Mouse (Mus musculus) MEL (cell line): ENCODE measurements around the gene Khnyn. TPM values are rescaled to one million over a fixed set of nuclear protein-coding genes. Genes with fewer than 3 reads are reported as not detected.

Experiments used
- DNase-seq: peaks from one replicate; pipeline ENCODE4 v3.0.0; 2011; ENCODE audit warnings: low read depth, low spot score
- H3K27ac ChIP-seq: 2 replicates; pipeline ENCODE4 v1.5.1; 2012; ENCODE audit warnings: low read depth, mild to moderate bottlenecking, control low read depth, low read length, moderate library complexity; ENCODE audit not compliant: control insufficient read depth
- H3K27me3 ChIP-seq, 2 experiments: fragments of 150-350 bp in 1 of 2; sonication (generic) in 1 of 2; 2 replicates each; pipeline ENCODE4 v1.6.1; 2012; ENCODE audit warnings: low read length in 2 of 2, mild to moderate bottlenecking in 2 of 2, improper control_type of control experiment in 1 of 2, moderate library complexity in 1 of 2; ENCODE audit not compliant: insufficient read depth in 2 of 2, control insufficient read depth in 1 of 2
- H3K36me3 ChIP-seq, 2 experiments: 2 replicates each; pipeline ENCODE4 v1.6.1; 2012 to 2014; ENCODE audit warnings: low read length in 2 of 2, improper control_type of control experiment in 1 of 2, inconsistent platforms in 1 of 2, mild to moderate bottlenecking in 1 of 2; ENCODE audit not compliant: insufficient read depth in 2 of 2, control insufficient read depth in 1 of 2
- H3K4me1 ChIP-seq, 2 experiments: fragments of 150-350 bp in 1 of 2; sonication (generic) in 1 of 2; 2 replicates each; pipeline ENCODE4 v1.6.1; 2012; ENCODE audit warnings: low read length in 2 of 2, improper control_type of control experiment in 1 of 2, mild to moderate bottlenecking in 1 of 2; ENCODE audit not compliant: insufficient read depth in 2 of 2, control insufficient read depth in 1 of 2
- H3K4me3 ChIP-seq, 2 experiments: fragments of 150-350 bp in 1 of 2; sonication (generic) in 1 of 2; 2 replicates each; pipeline ENCODE4 v1.5.1; 2012; ENCODE audit warnings: low read depth in 2 of 2, low read length in 2 of 2, mild to moderate bottlenecking in 2 of 2, moderate library complexity in 2 of 2, control low read depth in 1 of 2, improper control_type of control experiment in 1 of 2; ENCODE audit not compliant: control insufficient read depth in 1 of 2, insufficient read depth in 1 of 2
- H3K79me2 ChIP-seq: 2 replicates; pipeline ENCODE4 v1.6.1; 2012; ENCODE audit warnings: mild to moderate bottlenecking, low read length, moderate library complexity; ENCODE audit not compliant: control insufficient read depth, poor library complexity, insufficient read depth
- H3K9ac ChIP-seq: 2 replicates; pipeline ENCODE4 v1.6.1; 2012; ENCODE audit warnings: low read depth, mild to moderate bottlenecking, control low read depth, low read length, moderate library complexity; ENCODE audit not compliant: control insufficient read depth, poor library complexity, severe bottlenecking
- H3K9me3 ChIP-seq: fragments of 150-350 bp; sonication (generic); replicated peaks from 2 replicates; pipeline ENCODE4 v1.6.1; 2012; ENCODE audit warnings: mild to moderate bottlenecking, low read length, improper control_type of control experiment, moderate library complexity; ENCODE audit not compliant: insufficient read depth
- E2F4 ChIP-seq: IDR thresholded peaks from 2 replicates; pipeline ENCODE4 v1.6.1; 2011; ENCODE audit warnings: low read depth, low read length, improper control_type of control experiment, borderline replicate concordance
- ETS1 ChIP-seq: IDR thresholded peaks from 2 replicates; pipeline ENCODE4 v1.6.1; 2012; ENCODE audit warnings: low read depth, mild to moderate bottlenecking, inconsistent platforms, low read length, improper control_type of control experiment, moderate library complexity
- GABPA ChIP-seq: IDR thresholded peaks from 2 replicates; pipeline ENCODE4 v1.6.1; 2012; ENCODE audit warnings: low read depth, mild to moderate bottlenecking, inconsistent platforms, low read length, improper control_type of control experiment, moderate library complexity
- MAFK ChIP-seq: IDR thresholded peaks from 2 replicates; pipeline ENCODE4 v1.6.1; 2011; ENCODE audit warnings: low read depth, mild to moderate bottlenecking, low read length, improper control_type of control experiment, borderline replicate concordance
- MXI1 ChIP-seq: IDR thresholded peaks from 2 replicates; pipeline ENCODE4 v1.6.1; 2011; ENCODE audit warnings: mild to moderate bottlenecking, low read depth, low read length, improper control_type of control experiment
- NRF1 ChIP-seq: IDR thresholded peaks from 2 replicates; pipeline ENCODE4 v1.6.1; 2014; ENCODE audit warnings: low read depth, mild to moderate bottlenecking, inconsistent platforms, low read length, improper control_type of control experiment, moderate library complexity; ENCODE audit not compliant: poor library complexity, insufficient read depth, severe bottlenecking
- POLR2AphosphoS5 ChIP-seq: IDR thresholded peaks from 2 replicates; pipeline ENCODE4 v1.6.1; 2012; ENCODE audit warnings: low read depth, borderline replicate concordance, mild to moderate bottlenecking, inconsistent platforms, low read length, moderate library complexity, mixed read lengths
- ZKSCAN1 ChIP-seq: IDR thresholded peaks from 2 replicates; pipeline ENCODE4 v1.6.1; 2012; ENCODE audit warnings: low read depth, mild to moderate bottlenecking, inconsistent platforms, low read length, improper control_type of control experiment, moderate library complexity
- polyA plus RNA-seq, 2 experiments: library from polyadenylated mRNA; stranded (reverse) in 1 of 2; unstranded in 1 of 2; fragments of >175 nt in 1 of 2; fragments of >200 nt in 1 of 2; gene quantifications; 2 replicates each; pipeline versions ENCODE4 v1.2.1 to v1.2.4; 2012; ENCODE audit warnings: low replicate concordance in 2 of 2, low read depth in 1 of 2; ENCODE audit not compliant: insufficient read length in 2 of 2, insufficient read depth in 1 of 2, missing spikeins in 1 of 2
- total RNA-seq: library from RNA; depleted of rRNA; stranded (reverse); fragments of 300-350 nt; gene quantifications from 2 replicates; pipeline ENCODE4 v1.2.3, GENCODE M21; 2012

Khnyn gene
- total and polyA plus RNA-seq, 3 experiments, result 5.2 to 13.3 TPM; not detected in 1

DNA sequence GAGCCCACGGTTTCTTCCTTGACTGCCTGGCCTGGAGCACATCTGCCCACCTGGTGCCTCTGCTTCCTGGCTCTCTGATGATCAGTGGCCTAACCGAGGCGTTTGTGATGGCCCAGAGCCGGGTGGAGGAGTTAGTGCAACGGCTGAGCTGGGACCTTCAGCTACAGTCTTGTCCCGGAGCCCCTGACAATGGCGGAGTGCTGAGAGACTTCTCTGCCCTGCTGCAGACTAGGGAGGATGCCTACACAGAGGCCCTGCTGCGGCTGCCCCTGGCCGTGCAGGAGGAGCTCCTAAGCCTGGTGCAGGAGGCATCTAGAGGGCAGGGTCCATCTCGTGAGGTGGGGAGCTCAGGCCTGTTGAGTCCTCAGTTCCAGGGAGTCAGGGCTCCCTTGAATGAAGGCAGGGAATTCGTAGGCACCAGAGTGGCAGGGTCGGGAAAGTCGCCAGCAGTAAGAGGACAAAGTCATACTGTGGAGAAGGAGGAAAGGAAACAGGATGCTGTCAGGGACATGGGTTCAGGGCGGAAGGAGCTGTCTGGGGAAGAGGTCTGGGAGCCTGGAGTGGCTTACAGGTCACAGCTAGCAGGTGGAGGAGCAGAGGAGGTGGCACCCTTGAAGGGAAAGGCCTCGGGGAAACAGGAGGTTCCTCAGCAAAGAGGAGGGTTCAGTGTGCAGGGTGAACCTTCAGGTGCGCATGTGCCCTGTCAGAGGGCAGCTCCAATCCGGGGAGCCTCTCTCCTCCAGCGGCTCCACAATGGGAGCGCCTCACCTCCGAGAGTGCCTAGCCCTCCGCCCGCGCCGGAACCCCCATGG lies 2.0 kb downstream of the Khnyn start:
- Histone ChIP-seq H3K79me2 (peaks cover 4% of the 10 kb centered on the region), H3K27me3 (no peaks in the 10 kb centered on the region), H3K9ac (no peak overlapping the region; the same call in 1 of the 2 replicates), H3K27ac (no peak overlapping the region), H3K9me3 (no peaks in the 10 kb centered on the region), H3K36me3 (peaks cover 0 to 3% of the 10 kb centered on the region in 2 experiments; a peak in 3 of 4 replicates), H3K4me1 (peaks cover 2 to 12% of the 10 kb centered on the region in 2 experiments), H3K4me3 (no peak overlapping the region)
- no peak for TF ChIP-seq MXI1
- TF ChIP-seq ZKSCAN1, result no peak
- DNase-seq, result no peak

- DNase-seq, result no peak
- Histone ChIP-seq H3K36me3 (no peaks in the 10 kb centered on the region; a peak in 1 of 4 replicates), H3K27me3 (no peaks in the 10 kb centered on the region), H3K9ac (no peak overlapping the region), H3K27ac (no peak overlapping the region), H3K4me3 (no peak overlapping the region), H3K4me1 (peaks cover 0 to 5% of the 10 kb centered on the region in 2 experiments; a peak in 2 of 4 replicates), H3K79me2 (no peaks in the 10 kb centered on the region), H3K9me3 (no peaks in the 10 kb centered on the region)
- TF ChIP-seq ZKSCAN1 (no peak), NRF1 (no peak), GABPA (no peak), E2F4 (no peak)
Measured at GRCm38 (mm10) chr14:55897671-55898070, 12.9 kb downstream of the Khnyn start.

DNA sequence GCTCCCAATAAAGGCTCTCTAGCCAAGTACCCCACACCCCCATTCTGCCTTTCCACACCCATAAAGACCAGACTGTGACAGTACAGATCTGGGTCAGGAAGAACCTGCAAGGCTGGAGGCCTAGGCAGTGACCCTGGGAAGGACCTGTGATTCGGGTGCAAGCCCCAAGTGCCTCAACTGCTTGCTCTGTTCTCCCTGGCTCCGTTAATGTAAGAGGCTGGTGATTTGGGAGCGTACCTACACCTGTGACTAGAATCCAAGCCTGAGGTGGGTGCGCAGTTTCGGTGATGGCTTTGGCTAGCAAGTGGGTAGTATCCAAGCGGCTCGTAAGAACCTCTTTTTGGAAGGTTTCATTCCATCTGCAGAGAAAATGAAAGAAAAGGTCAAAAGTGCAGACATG lies 14.2 kb downstream of the Khnyn start:
- Histone ChIP-seq H3K9me3 (no peaks in the 10 kb centered on the region), H3K36me3 (no peaks in the 10 kb centered on the region; a peak in 1 of 4 replicates), H3K9ac (no peak overlapping the region), H3K4me1 (peaks cover 0 to 5% of the 10 kb centered on the region in 2 experiments; a peak in 2 of 4 replicates), H3K27ac (no peak overlapping the region), H3K79me2 (no peaks in the 10 kb centered on the region), H3K27me3 (peaks cover 0 to 2% of the 10 kb centered on the region in 2 experiments; a peak in 1 of 4 replicates), H3K4me3 (no peak overlapping the region)
- TF ChIP-seq ETS1 (no peak), POLR2AphosphoS5 (no peak), ZKSCAN1 (no peak), MAFK (no peak)
- DNase-seq, result no peak
